Mouse (Mus musculus): ENCODE results near the gene Pcbp3. TPM values are rescaled to one million over a fixed set of nuclear protein-coding genes. Genes with fewer than 3 reads are reported as not detected.

The Pcbp3 gene
- polyA plus RNA-seq, 1 experiment from 2014 or later, result 18.9 TPM

- WGBS, result 48% methylated on average over 3 of the region's 3 CpGs
- ATAC-seq (ENCODE audit: low read depth), result no peak
These were observed 228.0 kb downstream of the Pcbp3 start for GRCm38 (mm10) chr10:76733677-76734068.

GRCm38 (mm10) chr10:76732881-76733676, 228.6 kb downstream of the Pcbp3 start:
- 6% methylated on average over 17 of the region's 17 CpGs for WGBS
- Histone ChIP-seq H3K27ac (replicated peaks; ENCODE audit: low read depth, low read length) (peak overlapping the region; percentile 94), H3K36me3 (ENCODE audit: control insufficient read depth, insufficient read depth, low read length) (no peaks in the 10 kb centered on the region), H3K4me1 (ENCODE audit: control insufficient read depth, insufficient read depth, low read length) (peaks cover 52% of the 10 kb centered on the region), H3K4me2 (ENCODE audit: low read depth, low read length) (peak overlapping the region; percentile 47), H3K9me3 (ENCODE audit: control insufficient read depth, low read length) (no peaks in the 10 kb centered on the region), H3K27me3 (replicated peaks; ENCODE audit: control insufficient read depth, insufficient read depth, low read length) (no peaks in the 10 kb centered on the region), H3K9ac (ENCODE audit: low read depth, low read length) (peak overlapping the region; percentile 51), H3K4me3 (ENCODE audit: low read depth, low read length) (peak overlapping the region; percentile 8)
- DNase-seq (ENCODE audit: low spot score), result peak; percentile 95
- ATAC-seq (ENCODE audit: low read depth), result peak; percentile 89

More at GRCm38 (mm10) chr10:76733677-76734068, 228.0 kb downstream of the Pcbp3 start:
- Histone ChIP-seq H3K27me3 (replicated peaks; ENCODE audit: control insufficient read depth, insufficient read depth, low read length) (no peaks in the 10 kb centered on the region), H3K9ac (ENCODE audit: low read depth, low read length) (peak overlapping the region; percentile 51), H3K4me1 (ENCODE audit: control insufficient read depth, insufficient read depth, low read length) (peaks cover 52% of the 10 kb centered on the region), H3K4me3 (ENCODE audit: low read depth, low read length) (peak overlapping the region; percentile 8), H3K4me2 (ENCODE audit: low read depth, low read length) (peak overlapping the region; percentile 47), H3K9me3 (ENCODE audit: control insufficient read depth, low read length) (no peaks in the 10 kb centered on the region), H3K36me3 (ENCODE audit: control insufficient read depth, insufficient read depth, low read length) (no peaks in the 10 kb centered on the region), H3K27ac (replicated peaks; ENCODE audit: low read depth, low read length) (peak overlapping the region; percentile 94)
- DNase-seq (ENCODE audit: low spot score), result no peak

DNA sequence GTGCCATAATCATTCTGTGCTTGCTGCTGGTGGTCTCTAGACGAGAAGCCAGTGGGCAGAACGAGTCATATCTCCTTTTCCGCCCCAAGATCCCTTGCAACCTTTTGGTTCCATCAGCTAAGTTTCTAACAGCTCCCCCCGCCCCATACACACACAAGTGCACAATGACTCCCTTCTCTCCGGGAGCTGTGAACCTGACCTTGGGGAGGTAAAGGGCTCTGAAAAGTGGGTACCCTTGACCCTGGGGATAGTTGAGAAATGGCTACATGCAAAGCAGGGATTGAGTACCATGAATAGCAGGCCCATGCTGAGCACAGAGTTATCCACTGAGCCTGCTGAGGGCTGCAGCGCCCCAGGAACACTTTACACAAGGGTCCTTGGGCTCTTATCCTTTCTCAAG, 229.3 kb downstream of the Pcbp3 start:
- ATAC-seq (ENCODE audit: low read depth) (no peak), DNase-seq (ENCODE audit: low spot score) (no peak)
- peak overlapping the region; percentile 94 for H3K27ac ChIP-seq (replicated peaks; ENCODE audit: low read depth, low read length)
- no peaks in the 10 kb centered on the region for H3K9me3 ChIP-seq (ENCODE audit: control insufficient read depth, low read length)
- no peaks in the 10 kb centered on the region for H3K27me3 ChIP-seq (replicated peaks; ENCODE audit: control insufficient read depth, insufficient read depth, low read length)
- H3K36me3 ChIP-seq (ENCODE audit: control insufficient read depth, insufficient read depth, low read length), result no peaks in the 10 kb centered on the region
- peak overlapping the region; percentile 47 for H3K4me2 ChIP-seq (ENCODE audit: low read depth, low read length)
- H3K4me3 ChIP-seq (ENCODE audit: low read depth, low read length), result no peak overlapping the region
- 0 out of 2 replicates have a peak overlapping the region, but pooled peaks have one; percentile 2 for H3K9ac ChIP-seq (ENCODE audit: low read depth, low read length)
- H3K4me1 ChIP-seq (ENCODE audit: control insufficient read depth, insufficient read depth, low read length), result peaks cover 52% of the 10 kb centered on the region
- 49% methylated on average over 6 of the region's 6 CpGs for WGBS

- WGBS, result 42% methylated on average over 20 of the region's 20 CpGs
- Histone ChIP-seq H3K4me1 (ENCODE audit: control insufficient read depth, insufficient read depth, low read length) (peaks cover 52% of the 10 kb centered on the region), H3K27ac (replicated peaks; ENCODE audit: low read depth, low read length) (peak overlapping the region; percentile 94), H3K9me3 (ENCODE audit: control insufficient read depth, low read length) (no peaks in the 10 kb centered on the region), H3K36me3 (ENCODE audit: control insufficient read depth, insufficient read depth, low read length) (no peaks in the 10 kb centered on the region), H3K27me3 (replicated peaks; ENCODE audit: control insufficient read depth, insufficient read depth, low read length) (no peaks in the 10 kb centered on the region), H3K9ac (ENCODE audit: low read depth, low read length) (no peak overlapping the region), H3K4me3 (ENCODE audit: low read depth, low read length) (no peak overlapping the region), H3K4me2 (ENCODE audit: low read depth, low read length) (peak overlapping the region; percentile 5)
- no peak for ATAC-seq (ENCODE audit: low read depth)
- peak; percentile 51 for DNase-seq (ENCODE audit: low spot score)
These were observed 230.0 kb downstream of the Pcbp3 start for GRCm38 (mm10) chr10:76731621-76732239.

- ATAC-seq (ENCODE audit: low read depth) (no peak), DNase-seq (ENCODE audit: low spot score) (peak; percentile 64)
- Histone ChIP-seq H3K36me3 (ENCODE audit: control insufficient read depth, insufficient read depth, low read length) (no peaks in the 10 kb centered on the region), H3K9me3 (ENCODE audit: control insufficient read depth, low read length) (no peaks in the 10 kb centered on the region), H3K27ac (replicated peaks; ENCODE audit: low read depth, low read length) (peak overlapping the region; percentile 94), H3K4me1 (ENCODE audit: control insufficient read depth, insufficient read depth, low read length) (peaks cover 62% of the 10 kb centered on the region), H3K27me3 (replicated peaks; ENCODE audit: control insufficient read depth, insufficient read depth, low read length) (no peaks in the 10 kb centered on the region), H3K4me2 (ENCODE audit: low read depth, low read length) (0 out of 2 replicates have a peak overlapping the region, but pooled peaks have one; percentile 2), H3K9ac (ENCODE audit: low read depth, low read length) (no peak overlapping the region), H3K4me3 (ENCODE audit: low read depth, low read length) (no peak overlapping the region)
- WGBS, result 61% methylated on average over 19 of the region's 19 CpGs
These were observed 231.8 kb downstream of the Pcbp3 start for GRCm38 (mm10) chr10:76729631-76730620.

GRCm38 (mm10) chr10:76728369-76728768, 233.3 kb downstream of the Pcbp3 start:
- no peak overlapping the region for H3K27ac ChIP-seq (replicated peaks; ENCODE audit: low read depth, low read length)
- no peak overlapping the region for H3K4me3 ChIP-seq (ENCODE audit: low read depth, low read length)
- no peaks in the 10 kb centered on the region for H3K9me3 ChIP-seq (ENCODE audit: control insufficient read depth, low read length)
- no peak overlapping the region for H3K9ac ChIP-seq (ENCODE audit: low read depth, low read length)
- peaks cover 2% of the 10 kb centered on the region for H3K36me3 ChIP-seq (ENCODE audit: control insufficient read depth, insufficient read depth, low read length)
- H3K4me1 ChIP-seq (ENCODE audit: control insufficient read depth, insufficient read depth, low read length), result peaks cover 58% of the 10 kb centered on the region
- no peaks in the 10 kb centered on the region for H3K27me3 ChIP-seq (replicated peaks; ENCODE audit: control insufficient read depth, insufficient read depth, low read length)
- 21% methylated on average over 11 of the region's 11 CpGs for WGBS
- peak; percentile 88 for DNase-seq (ENCODE audit: low spot score)
- no peak for ATAC-seq (ENCODE audit: low read depth)
- H3K4me2 ChIP-seq (ENCODE audit: low read depth, low read length), result no peak overlapping the region

GRCm38 (mm10) chr10:76727301-76727700, 234.4 kb downstream of the Pcbp3 start:
- Histone ChIP-seq H3K27me3 (replicated peaks; ENCODE audit: control insufficient read depth, insufficient read depth, low read length) (no peaks in the 10 kb centered on the region), H3K9ac (ENCODE audit: low read depth, low read length) (no peak overlapping the region), H3K4me2 (ENCODE audit: low read depth, low read length) (no peak overlapping the region), H3K4me1 (ENCODE audit: control insufficient read depth, insufficient read depth, low read length) (peaks cover 50% of the 10 kb centered on the region), H3K9me3 (ENCODE audit: control insufficient read depth, low read length) (no peaks in the 10 kb centered on the region), H3K36me3 (ENCODE audit: control insufficient read depth, insufficient read depth, low read length) (peaks cover 13% of the 10 kb centered on the region), H3K4me3 (ENCODE audit: low read depth, low read length) (no peak overlapping the region), H3K27ac (replicated peaks; ENCODE audit: low read depth, low read length) (peak overlapping the region; percentile 79; the same call in 1 of the 2 replicates)
- WGBS, result 86% methylated on average over 7 of the region's 7 CpGs
- DNase-seq (ENCODE audit: low spot score), result no peak
- ATAC-seq (ENCODE audit: low read depth), result no peak

GRCm38 (mm10) chr10:76726866-76727265, 234.8 kb downstream of the Pcbp3 start:
- no peak for ATAC-seq (ENCODE audit: low read depth)
- DNase-seq (ENCODE audit: low spot score), result no peak
- Histone ChIP-seq H3K27me3 (replicated peaks; ENCODE audit: control insufficient read depth, insufficient read depth, low read length) (no peaks in the 10 kb centered on the region), H3K9me3 (ENCODE audit: control insufficient read depth, low read length) (no peaks in the 10 kb centered on the region), H3K4me2 (ENCODE audit: low read depth, low read length) (no peak overlapping the region), H3K36me3 (ENCODE audit: control insufficient read depth, insufficient read depth, low read length) (peaks cover 17% of the 10 kb centered on the region), H3K4me1 (ENCODE audit: control insufficient read depth, insufficient read depth, low read length) (peaks cover 46% of the 10 kb centered on the region), H3K9ac (ENCODE audit: low read depth, low read length) (no peak overlapping the region), H3K4me3 (ENCODE audit: low read depth, low read length) (no peak overlapping the region), H3K27ac (replicated peaks; ENCODE audit: low read depth, low read length) (peak overlapping the region; percentile 79)
- 89% methylated on average over 4 of the region's 4 CpGs for WGBS
